Mouse (Mus musculus) liver, adult 2 months (tissue): ENCODE measurements around the gene Musk.

ENCODE experiments used
- CTCF ChIP-seq: fragments of 200-500 bp; IDR thresholded peaks from 2 replicates; pipeline ENCODE4 v1.5.1; 2011; ENCODE audit warnings: low read depth, low read length, control low read depth
- POLR2A ChIP-seq: fragments of 200-500 bp; IDR thresholded peaks from 2 replicates; pipeline ENCODE4 v1.6.1; 2011; ENCODE audit warnings: low read length, control low read depth; ENCODE audit not compliant: insufficient read depth; ENCODE audit errors: extremely low read depth

DNA sequence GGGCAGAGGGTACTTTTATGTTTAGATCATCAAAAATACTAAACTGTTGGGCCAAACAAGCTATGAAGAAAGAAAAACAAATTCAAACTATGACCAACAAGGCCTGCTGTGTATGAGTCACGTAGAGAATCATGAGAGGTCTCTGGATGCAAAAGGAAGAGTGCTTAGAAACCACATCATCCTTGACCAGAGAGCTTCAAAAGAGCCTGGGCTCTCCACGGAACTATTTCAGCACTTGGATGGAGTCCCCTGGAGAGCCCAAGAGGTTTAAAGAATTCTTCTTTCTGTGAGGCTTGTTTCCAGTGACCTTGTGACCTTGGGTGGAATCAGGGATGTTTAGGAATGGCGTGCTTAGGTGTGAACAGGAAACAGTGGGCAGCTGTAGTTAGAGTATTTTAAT, 53.5 kb downstream of the Musk start:
- TF ChIP-seq CTCF (no peak), POLR2A (no peak)
